Mouse (Mus musculus) spleen, adult 2 months (tissue): ENCODE measurements around the gene Iah1. TPM values are rescaled to one million over a fixed set of nuclear protein-coding genes. Genes with fewer than 3 reads are reported as not detected.

Experiments
- DNase-seq, 2 experiments: peaks; one replicate each; pipeline versions ENCODE4 v3.0.0 to v3.0.0-alpha.2; 2012 to 2021; ENCODE audit warnings: low spot score in 2 of 2, low read depth in 1 of 2
- H3K27ac ChIP-seq: fragments of 200-500 bp; 2 replicates; pipeline ENCODE4 v1.5.1; 2012; ENCODE audit warnings: low read length, inconsistent platforms; ENCODE audit not compliant: insufficient read depth
- H3K27me3 ChIP-seq: fragments of 200-500 bp; 2 replicates; pipeline ENCODE4 v1.6.1; 2012; ENCODE audit warnings: mild to moderate bottlenecking, moderate library complexity, low read length, inconsistent platforms; ENCODE audit not compliant: control insufficient read depth, insufficient read depth
- H3K36me3 ChIP-seq: fragments of 200-500 bp; 2 replicates; pipeline ENCODE4 v1.6.1; 2012; ENCODE audit warnings: mild to moderate bottlenecking, low read length, inconsistent platforms; ENCODE audit not compliant: control insufficient read depth, insufficient read depth
- H3K4me1 ChIP-seq: fragments of 200-500 bp; 2 replicates; pipeline ENCODE4 v1.6.1; 2011; ENCODE audit warnings: inconsistent platforms; ENCODE audit not compliant: control insufficient read depth, insufficient read depth, insufficient read length
- H3K4me3 ChIP-seq: fragments of 200-500 bp; 2 replicates; pipeline ENCODE4 v1.5.1; 2011; ENCODE audit warnings: mild to moderate bottlenecking, inconsistent platforms; ENCODE audit not compliant: insufficient read depth, insufficient read length; ENCODE audit errors: extremely low read depth
- CTCF ChIP-seq: fragments of 200-500 bp; IDR thresholded peaks from 2 replicates; pipeline ENCODE4 v1.5.1; 2011; ENCODE audit warnings: mild to moderate bottlenecking, inconsistent platforms; ENCODE audit not compliant: insufficient read depth, insufficient read length, insufficient replicate concordance; ENCODE audit errors: extremely low read depth
- POLR2A ChIP-seq: fragments of 200-500 bp; IDR thresholded peaks from 2 replicates; pipeline ENCODE4 v1.6.1; 2011; ENCODE audit warnings: low read depth, low read length, inconsistent platforms
- WGBS: fragments of 180-500 bp; shearing (Covaris S2); methylation state at CpG from one replicate; pipeline ENCODE4 v1.1.7; 2018; 5-methylcytosine and 5-hydroxymethylcytosine counted together
- polyA plus RNA-seq: library from polyadenylated mRNA; depleted of rRNA; stranded (reverse); fragments of >200 nt; gene quantifications from 2 replicates; pipeline ENCODE4 v1.2.3, GENCODE M21; 2012; rRNA removed

Iah1 gene
- polyA plus RNA-seq, 1 experiment, result 39.3 TPM

GRCm38 (mm10) chr12:21364624-21365435, 48.6 kb downstream of the Iah1 start:
- Histone ChIP-seq H3K4me1 (no peaks in the 10 kb centered on the region; the same call in 1 of the 2 replicates), H3K36me3 (peaks cover 2% of the 10 kb centered on the region; the same call in 1 of the 2 replicates), H3K27me3 (no peaks in the 10 kb centered on the region), H3K4me3 (no peak overlapping the region), H3K27ac (no peak overlapping the region)
- no peak for DNase-seq
- WGBS, result 91% methylated on average over 10 of the region's 10 CpGs
- no peak for TF ChIP-seq CTCF
- no peak for TF ChIP-seq POLR2A

DNA sequence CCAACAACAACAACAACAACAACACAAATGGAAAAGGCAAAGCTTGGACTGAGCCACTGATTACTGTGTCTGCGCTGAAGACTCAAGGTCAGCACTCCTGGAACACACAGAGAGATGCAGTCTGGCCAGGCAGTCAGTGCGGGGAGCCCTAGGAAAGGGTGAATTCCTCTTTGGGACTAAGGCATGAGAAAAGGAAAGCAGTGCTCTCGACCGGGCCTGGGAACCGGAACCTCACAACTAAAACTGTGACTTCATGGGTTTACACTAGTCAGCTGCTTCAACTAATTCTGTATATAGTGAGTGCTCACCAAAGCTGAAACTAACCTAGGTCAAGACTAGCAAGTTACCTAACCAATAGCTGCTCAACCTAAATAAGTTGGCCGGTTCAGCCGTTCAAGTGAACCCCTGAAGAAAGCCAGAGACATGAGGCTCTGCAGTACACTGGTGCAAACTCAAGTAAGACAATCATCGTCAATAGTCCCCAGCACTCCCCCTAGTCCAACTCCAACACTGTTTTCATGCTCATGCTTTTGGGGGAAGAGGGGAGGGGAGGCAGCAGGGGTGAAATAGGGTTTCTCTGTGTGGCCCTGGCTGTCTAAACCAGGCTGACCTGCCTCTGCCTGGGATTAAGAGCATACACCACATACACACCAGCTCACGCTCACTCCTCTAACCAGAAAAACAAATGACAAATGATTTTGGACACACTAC, 52.3 kb downstream of the Iah1 start:
- Histone ChIP-seq H3K27me3 (no peaks in the 10 kb centered on the region), H3K27ac (peak overlapping the region; percentile 57), H3K4me3 (no peak overlapping the region), H3K4me1 (no peaks in the 10 kb centered on the region; the same call in none of the 2 replicates), H3K36me3 (no peaks in the 10 kb centered on the region; the same call in 1 of the 2 replicates)
- no peak for DNase-seq
- TF ChIP-seq CTCF, result no peak
- TF ChIP-seq POLR2A, result no peak
- 83% methylated on average over 9 of the region's 9 CpGs for WGBS

GRCm38 (mm10) chr12:21369087-21369410, 52.9 kb downstream of the Iah1 start:
- TF ChIP-seq CTCF (no peak), POLR2A (no peak)

DNA sequence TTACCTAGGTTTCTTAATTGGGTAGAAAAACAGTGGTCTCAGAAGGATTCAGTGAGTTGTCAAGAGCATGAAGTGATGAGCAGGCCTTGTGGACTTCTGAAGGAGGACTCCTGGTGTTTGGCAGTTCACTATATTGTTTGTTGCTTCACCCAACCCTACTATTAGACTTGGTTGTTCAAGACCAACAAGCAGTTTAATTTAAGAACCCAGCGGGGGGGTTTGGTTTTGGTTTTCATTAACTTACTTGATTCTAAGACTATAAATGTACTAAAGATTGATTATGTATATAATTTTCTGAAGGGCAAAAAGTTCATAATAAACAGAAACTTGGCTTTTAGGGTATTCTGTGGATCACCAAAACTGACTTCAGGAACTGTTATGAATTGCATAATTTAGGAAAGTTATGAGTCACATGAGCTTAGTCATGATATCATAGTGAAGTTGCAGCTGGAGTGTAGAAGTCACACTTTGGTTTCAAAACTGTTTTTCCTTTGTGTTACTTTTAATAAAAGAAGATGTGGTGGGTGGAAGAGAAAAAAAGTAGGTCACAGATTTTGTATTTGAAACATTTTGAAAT, 53.9 kb downstream of the Iah1 start:
- Histone ChIP-seq H3K4me1 (no peaks in the 10 kb centered on the region; the same call in none of the 2 replicates), H3K4me3 (no peak overlapping the region), H3K36me3 (no peaks in the 10 kb centered on the region), H3K27ac (no peak overlapping the region; the same call in 1 of the 2 replicates), H3K27me3 (no peaks in the 10 kb centered on the region)
- whole genome bisulfite sequencing, result 88% methylated on average over 1 of the region's 1 CpGs
- TF ChIP-seq POLR2A (no peak), CTCF (no peak)
- DNase-seq, result no peak

More at GRCm38 (mm10) chr12:21369087-21369410, 52.9 kb downstream of the Iah1 start:
- no peaks in the 10 kb centered on the region; the same call in none of the 2 replicates for H3K4me1 ChIP-seq
- H3K27me3 ChIP-seq, result no peaks in the 10 kb centered on the region
- H3K4me3 ChIP-seq, result no peak overlapping the region
- DNase-seq, result peak in 1 of 2 experiments; percentile 21
- H3K36me3 ChIP-seq, result no peaks in the 10 kb centered on the region; the same call in 1 of the 2 replicates
- WGBS, result 31% methylated on average over 5 of the region's 5 CpGs
- H3K27ac ChIP-seq, result peak overlapping the region; percentile 57; the same call in 1 of the 2 replicates

GRCm38 (mm10) chr12:21373100-21373819, 57.1 kb downstream of the Iah1 start, which contains the start of gene Adam17:
Gene Adam17 (minus strand): TSS chr12:21373632.
- WGBS, result under 1% methylated on average over 55 of the region's 55 CpGs
- DNase-seq, result peak; percentile 88 to 94

More at GRCm38 (mm10) chr12:21373100-21373819, 57.1 kb downstream of the Iah1 start, which contains the start of gene Adam17:
- Histone ChIP-seq H3K27ac (peak within 1 kb of the TSS; percentile 92), H3K36me3 (no peaks in the 10 kb centered on the region), H3K4me1 (no peaks in the 10 kb centered on the region; the same call in none of the 2 replicates), H3K4me3 (peak within 1 kb of the TSS; percentile 85), H3K27me3 (no peaks in the 10 kb centered on the region)
- TF ChIP-seq POLR2A, result peak; percentile 75
- peak; percentile 40; the same call in 1 of the 2 replicates for TF ChIP-seq CTCF

Other genes with a start within 250 kb of the Iah1 start
- gene Cpsf3, start 31.0 kb upstream of the Iah1 start, polyA plus RNA-seq, result 25.4 and 26.2 TPM in 2 replicates
- gene Itgb1bp1, start 30.1 kb upstream of the Iah1 start, polyA plus RNA-seq, result 7.1 and 7.4 TPM in 2 replicates
- gene Adam17, start 57.2 kb downstream of the Iah1 start, polyA plus RNA-seq, result 20.3 and 22.2 TPM in 2 replicates
- 38.6 and 40.9 TPM in 2 replicates for gene Ywhaq, start 101.2 kb downstream of the Iah1 start, polyA plus RNA-seq